Mouse (Mus musculus) intestine, postnatal 0 days (tissue): ENCODE measurements around the gene Tnfaip3. TPM values are rescaled to one million over a fixed set of nuclear protein-coding genes. Genes with fewer than 3 reads are reported as not detected.

ENCODE experiments used
- ATAC-seq: fragments of 200-750 bp; cut with Nextera tagmentation; 2 replicates; pipeline ENCODE4 v1.8.0; 2017; ENCODE audit warnings: mild to moderate bottlenecking, moderate TSS enrichment, moderate library complexity
- H3K27ac ChIP-seq: fragments of 300-500 bp; sonication (generic); 2 replicates; pipeline ENCODE4 v1.5.1; 2014; ENCODE audit warnings: mild to moderate bottlenecking, low read depth, low read length, moderate library complexity
- H3K27me3 ChIP-seq: fragments of 300-500 bp; sonication (generic); replicated peaks from 2 replicates; pipeline ENCODE4 v1.6.1; 2014; ENCODE audit warnings: low read length, mixed read lengths; ENCODE audit not compliant: control insufficient read depth, insufficient read depth
- H3K36me3 ChIP-seq: fragments of 300-500 bp; sonication (generic); 2 replicates; pipeline ENCODE4 v1.6.1; 2014; ENCODE audit warnings: mild to moderate bottlenecking, moderate library complexity; ENCODE audit not compliant: control insufficient read depth, insufficient read depth
- H3K4me1 ChIP-seq: fragments of 300-500 bp; sonication (generic); replicated peaks from 2 replicates; pipeline ENCODE4 v1.6.1; 2014; ENCODE audit warnings: antibody characterized with exemption, low read length, mixed read lengths; ENCODE audit not compliant: control insufficient read depth, insufficient read depth
- H3K4me2 ChIP-seq: fragments of 300-500 bp; sonication (generic); replicated peaks from 2 replicates; pipeline ENCODE4 v1.6.1; 2014; ENCODE audit warnings: low read depth, mild to moderate bottlenecking, moderate library complexity
- H3K4me3 ChIP-seq: fragments of 300-500 bp; sonication (generic); 2 replicates; pipeline ENCODE4 v1.5.1; 2014; ENCODE audit warnings: low read depth, low read length
- H3K9ac ChIP-seq: fragments of 300-500 bp; sonication (generic); 2 replicates; pipeline ENCODE4 v1.6.1; 2014; ENCODE audit warnings: mild to moderate bottlenecking, low read depth, low read length
- H3K9me3 ChIP-seq: fragments of 300-500 bp; sonication (generic); 2 replicates; pipeline ENCODE4 v1.6.1; 2016; ENCODE audit warnings: mixed run types; ENCODE audit not compliant: control insufficient read depth
- CTCF ChIP-seq: sonication (generic); IDR thresholded peaks from 2 replicates; pipeline ENCODE4 v1.5.1; 2016; ENCODE audit warnings: low read depth, mild to moderate bottlenecking, control low read depth, antibody characterized with exemption, moderate library complexity
- WGBS: fragments of 180-500 bp; shearing (Covaris S2); extraction: QIAGEN DNeasy Blood & Tissue Kit; methylation state at CpG from one replicate; pipeline ENCODE4 v1.1.7; 2014; 5-methylcytosine and 5-hydroxymethylcytosine counted together
- polyA plus RNA-seq: library from polyadenylated mRNA; unstranded; fragments of >200 nt; fragmentation: Nextera tagmentation; extraction: Ambion mirVana; gene quantifications from 2 replicates; pipeline ENCODE4 v1.2.1, GENCODE M21; 2015

Gene Tnfaip3
- polyA plus RNA-seq, 1 experiment from 2014 or later, result 3.7 TPM

- 65% methylated on average over 12 of the region's 14 CpGs for WGBS
- no peak overlapping the region for H3K4me3 ChIP-seq
- H3K9ac ChIP-seq, result no peak overlapping the region
- H3K27ac ChIP-seq, result no peak overlapping the region
- TF ChIP-seq CTCF, result no peak
- ATAC-seq, result no peak
- H3K9me3 ChIP-seq, result no peaks in the 10 kb centered on the region
- H3K27me3 ChIP-seq, result no peaks in the 10 kb centered on the region
- H3K4me2 ChIP-seq, result no peak overlapping the region
- no peaks in the 10 kb centered on the region for H3K4me1 ChIP-seq
- no peaks in the 10 kb centered on the region for H3K36me3 ChIP-seq
Measured at GRCm38 (mm10) chr10:18959777-18960492, 55.5 kb downstream of the Tnfaip3 start.

GRCm38 (mm10) chr10:18953706-18954071 is 61.8 kb downstream of the Tnfaip3 start:
- Histone ChIP-seq H3K27me3 (no peaks in the 10 kb centered on the region), H3K4me2 (no peak overlapping the region), H3K9me3 (no peaks in the 10 kb centered on the region), H3K36me3 (no peaks in the 10 kb centered on the region), H3K27ac (no peak overlapping the region), H3K4me1 (no peaks in the 10 kb centered on the region), H3K4me3 (no peak overlapping the region), H3K9ac (no peak overlapping the region)
- ATAC-seq, result no peak
- TF ChIP-seq CTCF, result peak; percentile 77
- WGBS, result 13% methylated on average over 1 of the region's 1 CpGs

- H3K27me3 ChIP-seq, result no peaks in the 10 kb centered on the region
- H3K36me3 ChIP-seq, result no peaks in the 10 kb centered on the region
- H3K4me3 ChIP-seq, result no peak overlapping the region
- no peaks in the 10 kb centered on the region for H3K9me3 ChIP-seq
- H3K4me2 ChIP-seq, result no peak overlapping the region
- TF ChIP-seq CTCF, result no peak
- no peak overlapping the region for H3K9ac ChIP-seq
- no peaks in the 10 kb centered on the region for H3K4me1 ChIP-seq
- H3K27ac ChIP-seq, result no peak overlapping the region
- ATAC-seq, result no peak
Measured at GRCm38 (mm10) chr10:18953011-18953705, 62.3 kb downstream of the Tnfaip3 start.

Other genes starting within 250 kb of the Tnfaip3 start
- gene Gm4922, start 228.9 kb downstream of the Tnfaip3 start, polyA plus RNA-seq, result 0.08 and 0.10 TPM in 2 replicates
- 223 and 244 TPM in 2 replicates for gene Perp, start 170.6 kb downstream of the Tnfaip3 start, polyA plus RNA-seq